Mouse (Mus musculus): ENCODE measurements at regions not wholly inside any gene's neighbourhood (a gene's known extent, or its start where the extent isn't known, plus 50 kb on each side); places are given as distances from the start of the nearest gene placed in this dataset.

- 86% methylated on average over 3 of the region's 3 CpGs for WGBS
These were observed 143.4 kb upstream of the Slc38a2 start for GRCm38 (mm10) chr15:96842881-96843280.

GRCm38 (mm10) chr15:96836670-96837069 lies 137.1 kb upstream of the Slc38a2 start:
- no peak for ATAC-seq
- H3K9me3 ChIP-seq (replicated peaks) = no peaks in the 10 kb centered on the region
- no peak overlapping the region for H3K4me3 ChIP-seq
- no peaks in the 10 kb centered on the region for H3K36me3 ChIP-seq (ENCODE audit: poor library complexity, severe bottlenecking)
- no peaks in the 10 kb centered on the region for H3K4me1 ChIP-seq
- no peak overlapping the region for H3K4me2 ChIP-seq
- no peak overlapping the region for H3K9ac ChIP-seq
- H3K27ac ChIP-seq = no peak overlapping the region
- H3K27me3 ChIP-seq = no peaks in the 10 kb centered on the region
- 96% methylated on average over 3 of the region's 3 CpGs for WGBS

More at GRCm38 (mm10) chr15:96842881-96843280, 143.4 kb upstream of the Slc38a2 start:
- no peaks in the 10 kb centered on the region for H3K36me3 ChIP-seq (ENCODE audit: poor library complexity, severe bottlenecking)
- H3K9ac ChIP-seq = no peak overlapping the region
- H3K4me1 ChIP-seq = no peaks in the 10 kb centered on the region
- ATAC-seq = no peak
- no peak overlapping the region for H3K4me3 ChIP-seq
- no peaks in the 10 kb centered on the region for H3K9me3 ChIP-seq (replicated peaks)
- no peaks in the 10 kb centered on the region for H3K27me3 ChIP-seq
- no peak overlapping the region for H3K27ac ChIP-seq
- no peak overlapping the region for H3K4me2 ChIP-seq

GRCm38 (mm10) chr15:96834862-96835261 lies 135.3 kb upstream of the Slc38a2 start:
- Histone ChIP-seq H3K9me3 (replicated peaks) (no peaks in the 10 kb centered on the region), H3K4me2 (no peak overlapping the region), H3K36me3 (ENCODE audit: poor library complexity, severe bottlenecking) (no peaks in the 10 kb centered on the region), H3K9ac (no peak overlapping the region), H3K4me3 (no peak overlapping the region), H3K27ac (no peak overlapping the region), H3K27me3 (no peaks in the 10 kb centered on the region), H3K4me1 (no peaks in the 10 kb centered on the region)
- 89% methylated on average over 9 of the region's 9 CpGs for WGBS
- no peak for ATAC-seq

- no peaks in the 10 kb centered on the region for H3K4me1 ChIP-seq
- no peak for ATAC-seq
- no peaks in the 10 kb centered on the region for H3K36me3 ChIP-seq (ENCODE audit: poor library complexity, severe bottlenecking)
- 86% methylated on average over 10 of the region's 10 CpGs for WGBS
- no peaks in the 10 kb centered on the region for H3K9me3 ChIP-seq (replicated peaks)
- no peak overlapping the region for H3K27ac ChIP-seq
- no peak overlapping the region for H3K4me2 ChIP-seq
- no peak overlapping the region for H3K9ac ChIP-seq
- H3K4me3 ChIP-seq = no peak overlapping the region
- H3K27me3 ChIP-seq = no peaks in the 10 kb centered on the region
These were observed 134.8 kb upstream of the Slc38a2 start for GRCm38 (mm10) chr15:96834162-96834843.

- Histone ChIP-seq H3K27ac (no peak overlapping the region), H3K4me2 (no peak overlapping the region), H3K4me3 (no peak overlapping the region), H3K27me3 (no peaks in the 10 kb centered on the region), H3K36me3 (ENCODE audit: poor library complexity, severe bottlenecking) (no peaks in the 10 kb centered on the region), H3K4me1 (no peaks in the 10 kb centered on the region), H3K9ac (no peak overlapping the region), H3K9me3 (replicated peaks) (no peaks in the 10 kb centered on the region)
- 83% methylated on average over 10 of the region's 10 CpGs for WGBS
- ATAC-seq = no peak
These were observed 132.9 kb upstream of the Slc38a2 start for GRCm38 (mm10) chr15:96832389-96832788.

GRCm38 (mm10) chr15:96831256-96831655 lies 131.7 kb upstream of the Slc38a2 start:
- H3K9ac ChIP-seq = no peak overlapping the region
- no peaks in the 10 kb centered on the region for H3K9me3 ChIP-seq (replicated peaks)
- no peak overlapping the region for H3K4me2 ChIP-seq
- H3K4me3 ChIP-seq = no peak overlapping the region
- H3K36me3 ChIP-seq (ENCODE audit: poor library complexity, severe bottlenecking) = no peaks in the 10 kb centered on the region
- H3K4me1 ChIP-seq = no peaks in the 10 kb centered on the region
- 94% methylated on average over 10 of the region's 10 CpGs for WGBS
- H3K27ac ChIP-seq = no peak overlapping the region
- no peak for ATAC-seq
- no peaks in the 10 kb centered on the region for H3K27me3 ChIP-seq

GRCm38 (mm10) chr15:96830578-96830977 lies 131.0 kb upstream of the Slc38a2 start:
- no peak overlapping the region for H3K9ac ChIP-seq
- no peak overlapping the region for H3K4me2 ChIP-seq
- ATAC-seq = no peak
- no peaks in the 10 kb centered on the region for H3K36me3 ChIP-seq (ENCODE audit: poor library complexity, severe bottlenecking)
- H3K9me3 ChIP-seq (replicated peaks) = no peaks in the 10 kb centered on the region
- no peaks in the 10 kb centered on the region for H3K4me1 ChIP-seq
- no peaks in the 10 kb centered on the region for H3K27me3 ChIP-seq
- no peak overlapping the region for H3K4me3 ChIP-seq
- H3K27ac ChIP-seq = no peak overlapping the region
- 96% methylated on average over 11 of the region's 11 CpGs for WGBS

GRCm38 (mm10) chr15:96829941-96830340 lies 130.4 kb upstream of the Slc38a2 start:
- H3K27ac ChIP-seq = no peak overlapping the region
- H3K4me2 ChIP-seq = no peak overlapping the region
- ATAC-seq = no peak
- WGBS = 87% methylated on average over 12 of the region's 12 CpGs
- no peaks in the 10 kb centered on the region for H3K4me1 ChIP-seq
- H3K4me3 ChIP-seq = no peak overlapping the region
- H3K9me3 ChIP-seq (replicated peaks) = no peaks in the 10 kb centered on the region
- H3K36me3 ChIP-seq (ENCODE audit: poor library complexity, severe bottlenecking) = no peaks in the 10 kb centered on the region
- no peaks in the 10 kb centered on the region for H3K27me3 ChIP-seq
- no peak overlapping the region for H3K9ac ChIP-seq

- Histone ChIP-seq H3K9me3 (replicated peaks) (no peaks in the 10 kb centered on the region), H3K36me3 (ENCODE audit: poor library complexity, severe bottlenecking) (no peaks in the 10 kb centered on the region), H3K4me1 (no peaks in the 10 kb centered on the region), H3K27ac (no peak overlapping the region), H3K9ac (no peak overlapping the region), H3K4me3 (no peak overlapping the region), H3K27me3 (no peaks in the 10 kb centered on the region), H3K4me2 (no peak overlapping the region)
- ATAC-seq = no peak
- 90% methylated on average over 8 of the region's 8 CpGs for WGBS
These were observed 129.2 kb upstream of the Slc38a2 start for GRCm38 (mm10) chr15:96828681-96829080.

GRCm38 (mm10) chr15:96827931-96828330 lies 128.4 kb upstream of the Slc38a2 start:
- Histone ChIP-seq H3K4me2 (no peak overlapping the region), H3K9me3 (replicated peaks) (no peaks in the 10 kb centered on the region), H3K27me3 (no peaks in the 10 kb centered on the region), H3K36me3 (ENCODE audit: poor library complexity, severe bottlenecking) (no peaks in the 10 kb centered on the region), H3K27ac (no peak overlapping the region), H3K4me1 (no peaks in the 10 kb centered on the region), H3K4me3 (no peak overlapping the region), H3K9ac (no peak overlapping the region)
- ATAC-seq = no peak
- 85% methylated on average over 8 of the region's 8 CpGs for WGBS

GRCm38 (mm10) chr15:96818435-96818834 lies 118.9 kb upstream of the Slc38a2 start:
- no peaks in the 10 kb centered on the region for H3K4me1 ChIP-seq
- H3K9me3 ChIP-seq (replicated peaks) = no peaks in the 10 kb centered on the region
- H3K36me3 ChIP-seq (ENCODE audit: poor library complexity, severe bottlenecking) = no peaks in the 10 kb centered on the region
- no peak overlapping the region for H3K4me2 ChIP-seq
- no peak for ATAC-seq
- no peak overlapping the region for H3K27ac ChIP-seq
- no peak overlapping the region for H3K9ac ChIP-seq
- H3K4me3 ChIP-seq = no peak overlapping the region
- WGBS = 86% methylated on average over 7 of the region's 7 CpGs
- no peaks in the 10 kb centered on the region for H3K27me3 ChIP-seq

- Histone ChIP-seq H3K4me3 (no peak overlapping the region), H3K4me2 (no peak overlapping the region), H3K9ac (no peak overlapping the region), H3K27me3 (no peaks in the 10 kb centered on the region), H3K9me3 (replicated peaks) (peaks cover 8% of the 10 kb centered on the region; the same call in 1 of the 2 replicates), H3K36me3 (ENCODE audit: poor library complexity, severe bottlenecking) (no peaks in the 10 kb centered on the region), H3K4me1 (no peaks in the 10 kb centered on the region), H3K27ac (no peak overlapping the region)
- WGBS = 89% methylated on average over 5 of the region's 5 CpGs
- no peak for ATAC-seq
These were observed 118.1 kb upstream of the Slc38a2 start for GRCm38 (mm10) chr15:96817626-96818025.

GRCm38 (mm10) chr15:96816997-96817570 lies 117.6 kb upstream of the Slc38a2 start:
- Histone ChIP-seq H3K36me3 (ENCODE audit: poor library complexity, severe bottlenecking) (no peaks in the 10 kb centered on the region), H3K9me3 (replicated peaks) (peaks cover 11% of the 10 kb centered on the region; the same call in 1 of the 2 replicates), H3K4me2 (no peak overlapping the region), H3K27ac (no peak overlapping the region), H3K9ac (no peak overlapping the region), H3K27me3 (no peaks in the 10 kb centered on the region), H3K4me3 (no peak overlapping the region), H3K4me1 (no peaks in the 10 kb centered on the region)
- WGBS = 89% methylated on average over 5 of the region's 5 CpGs
- no peak for ATAC-seq

All from forebrain, embryonic 13.5 days (tissue).